Mouse (Mus musculus): ENCODE results near the gene Wdr59. TPM values are rescaled to one million over a fixed set of nuclear protein-coding genes. Genes with fewer than 3 reads are reported as not detected.
A peak's percentile ranks its signal among the peaks of the same experiment; 100 is the strongest.
"Not testable (repeated sequence)": the region's sequence is repeated elsewhere in the genome, so short reads cannot be mapped to it uniquely, and the experiment has no call there.

Wdr59 gene
- total RNA-seq, 2 experiments from 2014 or later: 16.1 to 16.4 TPM

DNA sequence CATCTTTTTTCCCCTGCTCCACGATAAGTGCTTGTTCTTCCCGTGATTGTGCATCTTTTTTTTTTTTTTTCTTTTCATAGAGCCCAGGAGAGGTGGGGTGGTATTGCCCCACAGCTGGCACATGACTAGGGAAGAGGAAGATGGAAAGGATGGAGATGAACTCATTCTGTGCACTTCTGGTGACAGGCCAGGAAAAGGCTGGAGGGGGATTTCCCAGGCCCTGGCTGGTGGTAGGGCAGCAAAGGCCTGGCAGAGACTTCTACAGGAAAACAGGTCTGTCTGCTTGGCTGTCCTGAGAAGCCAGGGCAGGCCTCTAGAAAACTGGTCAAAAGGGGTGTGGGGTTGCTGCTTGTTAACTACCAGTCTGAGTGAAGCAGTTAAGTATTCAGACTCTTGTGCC, 16.3 kb upstream of the Wdr59 start:
- no peak for DNase-seq (ENCODE audit: low spot score in 2 of 2)

DNA sequence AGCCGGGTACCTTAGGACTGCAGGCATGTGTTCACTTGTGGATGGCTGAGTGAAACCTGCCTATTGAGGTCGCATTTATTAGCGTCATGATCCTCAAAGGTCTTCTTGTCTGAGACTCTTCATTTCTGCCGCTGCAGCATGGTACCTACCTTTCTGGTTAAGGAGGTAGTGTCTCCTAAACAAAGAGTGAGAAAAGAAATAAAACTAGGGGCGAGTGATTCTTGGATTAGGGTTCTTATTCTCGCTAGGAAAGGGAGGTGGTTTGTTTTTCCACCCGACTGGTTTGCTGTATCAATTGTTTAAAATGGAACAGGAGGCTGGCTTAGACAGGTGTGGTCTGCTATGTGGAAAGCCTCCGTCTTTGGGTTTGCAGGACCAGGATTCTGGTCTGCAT, 15.9 kb upstream of the Wdr59 start:
- no peak for DNase-seq (ENCODE audit: low spot score in 2 of 2)

DNA sequence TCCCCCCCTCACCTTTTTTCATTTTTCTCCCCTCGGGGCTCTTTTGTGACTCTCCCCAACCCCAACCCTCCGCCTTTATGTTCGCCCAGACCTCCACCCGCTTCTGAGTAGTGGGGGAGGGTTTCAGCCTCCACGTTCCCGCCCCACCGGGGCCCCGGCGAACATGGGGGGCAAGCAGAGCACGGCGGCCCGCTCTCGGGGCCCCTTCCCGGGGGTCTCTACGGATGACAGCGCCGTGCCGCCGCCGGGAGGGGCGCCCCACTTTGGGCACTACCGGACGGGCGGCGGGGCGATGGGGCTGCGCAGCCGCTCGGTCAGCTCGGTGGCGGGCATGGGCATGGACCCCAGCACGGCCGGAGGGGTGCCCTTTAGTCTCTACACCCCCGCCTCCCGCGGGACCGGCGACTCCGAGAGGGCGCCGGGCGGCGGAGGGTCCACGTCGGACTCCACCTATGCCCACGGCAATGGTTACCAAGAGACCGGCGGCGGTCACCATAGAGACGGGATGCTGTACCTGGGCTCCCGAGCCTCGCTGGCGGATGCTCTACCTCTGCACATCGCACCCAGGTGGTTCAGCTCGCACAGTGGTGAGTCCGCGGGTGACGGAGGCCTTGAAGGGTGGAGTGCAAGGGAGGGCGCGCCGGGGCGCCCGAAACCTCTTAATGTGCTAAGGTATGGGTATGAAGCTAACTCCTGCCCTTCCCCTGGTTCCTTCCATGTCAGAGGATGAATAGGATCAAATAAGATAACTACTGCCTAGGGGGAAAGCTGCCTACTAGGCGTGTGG, 15.3 kb upstream of the Wdr59 start:
- peak in 1 of 2 experiments; percentile 16 for DNase-seq (ENCODE audit: low spot score in 2 of 2)

DNA sequence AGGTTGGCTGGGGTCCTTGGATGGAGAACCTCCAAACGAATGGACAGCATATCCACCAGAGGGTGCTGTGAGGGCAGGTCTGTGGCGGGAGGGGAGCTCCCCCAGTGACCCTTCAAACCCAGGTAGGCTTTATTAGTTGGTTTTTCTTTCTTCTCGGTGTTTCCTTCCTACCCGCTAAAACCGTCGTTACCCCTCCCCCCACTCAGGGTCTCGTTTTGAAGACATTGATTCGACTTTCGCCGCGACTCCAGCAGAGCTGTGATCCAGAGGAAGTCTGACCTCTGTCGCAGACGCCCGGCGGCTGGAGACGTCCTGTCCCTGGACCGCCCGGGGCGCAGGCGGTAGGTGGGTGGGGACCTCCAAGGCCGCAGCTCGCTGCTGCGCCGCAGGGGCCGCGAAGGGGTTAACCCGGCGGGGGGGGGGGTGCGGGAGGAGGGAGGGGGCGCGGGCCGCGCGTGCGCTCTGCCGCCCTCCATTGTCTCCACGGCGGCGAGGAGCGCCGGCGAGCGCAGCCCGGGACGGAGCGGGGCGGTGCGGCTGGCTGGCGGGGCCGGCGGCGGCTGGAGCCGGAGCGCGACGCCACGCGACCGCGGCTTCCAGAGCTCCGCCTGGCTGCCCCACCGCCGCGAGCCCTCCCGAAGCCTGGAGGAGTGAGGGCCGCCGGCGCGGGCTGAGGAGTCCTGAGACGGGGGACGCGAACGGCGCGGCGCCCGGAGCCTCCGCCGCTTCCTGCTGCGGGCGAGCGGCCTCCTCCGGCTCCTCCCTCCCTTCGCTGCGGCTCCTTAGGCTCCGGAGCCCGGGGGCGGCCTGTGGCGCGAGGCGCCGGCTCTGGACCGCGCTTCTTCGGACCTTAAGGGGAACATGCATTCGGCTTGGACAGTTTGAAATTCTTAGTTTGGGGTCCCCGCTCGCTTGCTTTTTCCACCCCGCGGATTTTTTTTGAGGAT, 14.4 kb upstream of the Wdr59 start, which contains the start of gene Znrf1:
Znrf1 (plus strand) TSS at position 67 of the 947 bp plus-strand sequence.
- peak; percentile 49 to 60 for DNase-seq (ENCODE audit: low spot score in 2 of 2)

DNA sequence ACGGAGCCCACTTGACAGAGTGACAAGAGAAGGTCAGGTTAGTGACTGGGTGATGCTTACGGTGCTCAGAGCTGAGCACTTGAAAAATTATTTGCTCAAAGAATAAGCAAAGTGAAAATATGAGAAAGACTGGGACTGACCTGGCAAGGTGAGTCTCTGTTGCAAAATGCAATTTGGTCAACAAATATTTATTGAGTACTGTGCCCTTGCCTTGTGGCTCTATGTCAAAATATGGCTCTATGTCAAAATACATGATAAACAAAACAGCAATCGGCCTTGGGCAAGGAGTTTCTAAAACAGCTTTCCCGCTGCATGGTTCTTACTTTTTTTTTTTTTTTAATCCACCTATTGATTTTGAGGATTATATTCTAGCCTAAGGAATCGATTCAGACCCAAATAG, 13.6 kb upstream of the Wdr59 start:
- no peak for DNase-seq (ENCODE audit: low spot score in 2 of 2)

DNA sequence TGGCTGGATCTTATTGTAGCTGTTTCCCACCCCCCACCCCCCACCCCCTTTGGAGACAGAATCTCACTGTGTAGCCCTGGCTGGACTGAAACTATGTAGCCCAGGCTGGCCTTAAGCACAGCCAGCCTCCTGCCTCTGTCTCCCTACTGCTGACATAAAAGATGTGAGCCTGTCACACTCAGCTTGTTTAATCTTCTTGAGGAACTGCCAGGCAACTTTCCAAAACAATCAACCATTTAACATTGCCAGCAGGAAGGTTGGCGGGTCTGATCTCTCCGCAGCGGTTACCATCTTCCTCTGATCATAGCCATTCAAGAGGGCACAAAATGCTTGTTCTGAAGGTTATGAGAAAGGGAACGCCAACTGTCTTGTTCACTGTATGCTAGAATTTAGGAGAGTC, 11.6 kb upstream of the Wdr59 start:
- no peak for DNase-seq (ENCODE audit: low spot score in 2 of 2)

DNA sequence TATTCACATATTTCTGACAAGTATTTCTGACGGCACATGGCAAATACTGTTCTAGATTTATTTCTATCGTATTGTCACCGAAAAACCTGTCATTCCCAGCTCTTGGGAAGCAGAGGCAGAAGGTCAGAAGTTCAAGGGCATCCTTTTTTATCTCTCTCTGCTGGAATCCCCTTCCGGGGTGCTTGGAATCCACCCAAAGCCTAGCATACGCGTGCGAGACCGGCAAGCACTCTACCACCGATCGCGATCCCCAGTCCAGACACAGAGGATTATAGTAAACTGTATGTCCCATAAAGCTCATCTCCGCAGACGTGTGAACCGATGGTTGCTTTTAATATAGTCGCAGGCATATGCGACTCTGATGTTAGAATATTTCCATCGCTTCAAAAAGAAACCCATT, 9.7 kb upstream of the Wdr59 start:
- DNase-seq (ENCODE audit: low spot score in 2 of 2): no peak

DNA sequence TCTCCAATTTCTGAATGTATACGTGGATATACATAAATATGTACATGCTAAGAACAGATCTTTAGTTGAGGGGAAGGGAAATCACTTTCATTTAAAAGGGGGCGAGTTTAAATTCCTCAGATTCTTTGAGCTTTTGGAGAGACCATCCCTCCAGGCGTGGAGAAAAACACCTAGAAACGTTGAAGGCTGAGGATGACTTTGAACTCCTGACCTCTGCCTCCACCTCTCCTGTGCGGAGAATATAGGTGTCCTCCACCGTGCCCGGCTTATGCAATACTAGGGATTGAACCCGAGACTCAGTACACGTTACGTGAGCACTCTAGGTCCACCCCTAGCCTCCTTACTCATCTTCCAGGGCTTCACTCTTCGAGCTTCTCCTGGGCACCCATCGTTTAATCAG, 9.3 kb upstream of the Wdr59 start:
- DNase-seq (ENCODE audit: low spot score in 2 of 2): no peak

DNA sequence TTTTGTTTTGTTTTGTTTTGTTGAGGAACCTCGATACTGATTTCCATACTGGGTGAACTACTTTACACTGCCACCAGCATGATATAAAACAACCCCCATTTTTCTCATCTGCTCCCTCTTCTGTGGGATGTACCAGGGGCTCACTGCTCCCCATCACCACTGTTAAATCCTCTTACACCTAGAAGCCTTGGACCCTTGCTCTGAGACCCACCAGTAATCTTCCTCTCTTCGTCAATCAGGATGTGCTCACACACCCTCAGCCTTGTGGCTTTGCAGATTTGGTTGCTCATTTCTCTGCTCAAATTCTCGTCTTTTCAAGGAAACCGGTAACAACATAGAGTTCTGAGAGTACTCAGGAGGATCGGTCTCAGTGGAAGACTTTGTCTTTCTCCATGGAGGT, 6.2 kb upstream of the Wdr59 start:
- DNase-seq (ENCODE audit: low spot score in 2 of 2): no peak

DNA sequence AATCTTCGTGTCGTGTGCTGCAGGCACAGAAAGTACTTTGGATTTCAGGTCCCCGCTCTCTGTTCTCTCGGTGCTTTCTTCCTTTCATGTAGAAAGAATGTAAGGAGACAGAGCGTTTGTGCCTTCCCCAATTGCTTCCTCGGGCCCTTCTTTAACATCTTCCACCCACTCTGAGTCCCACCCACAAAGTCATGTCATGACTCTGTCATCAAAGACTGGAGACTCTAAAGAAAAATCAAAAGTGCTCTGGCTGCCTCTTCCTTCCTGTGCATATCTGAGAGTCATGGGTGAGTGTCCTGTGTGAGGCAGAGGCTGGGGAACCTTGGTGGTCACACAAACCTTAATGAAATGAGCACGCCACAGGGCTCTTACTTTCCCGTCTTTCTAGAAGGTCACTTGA, 5.3 kb upstream of the Wdr59 start:
- DNase-seq (ENCODE audit: low spot score in 2 of 2): no peak

DNA sequence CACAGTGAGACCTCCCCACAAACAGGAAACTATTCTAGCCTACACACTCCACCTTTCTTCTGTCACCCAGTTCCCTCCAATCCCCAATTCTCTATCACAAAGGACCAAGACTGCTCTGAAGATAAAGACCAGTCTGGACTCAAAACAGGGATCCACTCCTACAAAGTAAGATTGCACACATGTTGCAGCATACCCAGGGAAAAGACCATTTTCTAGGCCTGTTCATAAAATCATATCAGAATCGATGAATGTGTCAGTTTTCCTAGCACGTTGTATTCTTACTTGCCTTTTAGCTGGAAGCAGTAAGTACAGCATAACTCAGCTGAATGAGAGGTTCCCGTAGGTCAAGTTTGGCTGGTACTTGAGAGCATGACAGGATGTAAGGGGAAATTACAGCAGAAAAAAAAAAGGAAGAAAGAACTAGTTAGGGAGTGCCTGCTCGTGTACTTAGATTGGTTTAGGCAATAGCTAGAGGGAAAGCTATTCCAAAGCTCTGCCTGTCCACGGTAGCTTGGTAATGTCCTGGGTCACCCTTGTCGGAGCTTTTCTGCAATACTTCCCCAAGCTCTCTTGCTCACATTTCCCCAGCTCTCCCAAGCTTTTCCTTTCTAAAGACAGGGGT, 4.6 kb upstream of the Wdr59 start:
- no peak for DNase-seq (ENCODE audit: low spot score in 2 of 2)

DNA sequence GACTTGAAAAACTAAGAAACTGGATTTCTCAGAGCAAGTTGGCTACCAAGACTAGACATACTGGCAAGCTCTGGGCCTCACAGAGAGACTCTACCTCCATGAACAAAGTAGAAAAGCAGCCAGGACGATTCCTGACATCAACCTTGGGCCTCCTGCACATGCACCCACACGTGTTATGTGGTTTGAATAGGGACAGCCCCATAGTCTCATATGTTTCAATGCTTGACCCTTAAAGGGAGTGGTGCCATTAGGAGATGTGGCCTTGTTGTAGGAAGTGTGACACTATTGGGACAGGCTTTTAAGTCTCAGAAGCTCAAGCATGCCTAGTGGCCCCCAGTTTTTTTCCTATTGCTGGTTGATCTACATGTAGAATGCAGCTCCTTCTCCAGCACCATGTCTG, 4.4 kb downstream of the Wdr59 start:
- no peak for DNase-seq (ENCODE audit: low spot score in 2 of 2)

DNA sequence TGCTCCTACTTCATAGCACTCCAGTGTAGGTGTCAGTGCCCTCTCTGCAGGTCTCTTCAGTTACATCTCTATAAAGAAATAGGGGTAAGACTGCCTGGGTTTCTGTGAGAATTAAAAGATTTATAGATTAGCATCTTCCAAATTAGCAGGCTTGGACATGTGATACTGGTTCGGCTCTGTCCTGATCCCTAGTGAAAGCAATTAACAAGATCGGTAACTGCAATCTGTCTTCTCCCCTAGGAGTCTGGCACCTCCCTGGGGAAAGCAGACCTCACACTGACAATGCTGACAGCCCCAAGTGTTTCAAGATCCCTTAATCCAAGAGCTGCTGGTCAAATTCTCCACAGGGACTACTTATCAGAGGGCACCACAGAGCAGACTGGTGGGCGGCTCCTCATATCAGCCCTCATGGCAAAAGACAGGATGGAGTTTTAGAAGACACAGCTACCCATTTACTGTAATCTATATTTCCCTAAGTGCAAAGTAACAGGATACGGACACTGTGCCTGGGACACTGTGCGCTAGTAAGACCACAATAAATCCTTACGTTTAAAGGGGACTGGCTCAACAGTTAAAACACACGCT, 5.3 kb downstream of the Wdr59 start:
- no peak for DNase-seq (ENCODE audit: low spot score in 2 of 2)

DNA sequence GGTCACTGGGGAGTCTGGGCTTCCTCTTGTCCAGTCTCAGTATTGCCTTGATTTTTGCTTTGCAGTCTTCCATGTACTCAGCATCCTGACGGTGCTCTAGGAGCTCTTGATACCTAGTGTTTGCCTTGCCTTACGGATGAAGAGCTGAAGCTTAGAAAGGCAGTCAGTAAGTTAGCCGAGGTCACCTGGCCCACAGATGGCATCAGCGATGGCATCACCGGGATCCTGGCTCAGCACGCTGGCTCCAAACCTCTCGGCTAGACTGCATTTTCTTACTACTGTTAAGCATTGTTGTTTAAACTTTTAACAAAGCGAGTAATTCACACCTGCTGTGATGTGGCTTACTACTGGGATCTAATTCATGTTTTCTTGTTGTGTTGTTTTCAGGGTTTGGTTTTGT, 8.4 kb downstream of the Wdr59 start:
- DNase-seq (ENCODE audit: low spot score in 2 of 2): no peak

DNA sequence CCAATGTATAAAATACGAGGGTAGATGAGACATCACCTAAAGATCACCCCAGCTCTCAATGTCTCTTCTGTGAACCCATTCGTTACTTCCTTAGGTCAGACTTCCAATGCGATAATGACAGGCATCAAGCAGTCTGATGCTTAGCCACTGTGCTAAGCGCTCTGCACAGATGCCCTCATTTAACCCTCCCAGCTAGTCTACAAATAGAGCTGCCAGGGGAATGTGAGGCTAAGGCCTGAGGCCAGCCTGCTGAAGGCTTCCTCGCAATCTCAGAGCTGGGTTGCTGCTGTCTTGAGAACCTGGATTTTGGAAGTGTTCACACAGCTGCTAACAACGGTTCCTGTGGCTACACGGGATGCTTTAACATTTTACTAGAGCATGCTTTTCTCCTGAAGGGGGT, 9.0 kb downstream of the Wdr59 start:
- no peak for DNase-seq (ENCODE audit: low spot score in 2 of 2)

DNA sequence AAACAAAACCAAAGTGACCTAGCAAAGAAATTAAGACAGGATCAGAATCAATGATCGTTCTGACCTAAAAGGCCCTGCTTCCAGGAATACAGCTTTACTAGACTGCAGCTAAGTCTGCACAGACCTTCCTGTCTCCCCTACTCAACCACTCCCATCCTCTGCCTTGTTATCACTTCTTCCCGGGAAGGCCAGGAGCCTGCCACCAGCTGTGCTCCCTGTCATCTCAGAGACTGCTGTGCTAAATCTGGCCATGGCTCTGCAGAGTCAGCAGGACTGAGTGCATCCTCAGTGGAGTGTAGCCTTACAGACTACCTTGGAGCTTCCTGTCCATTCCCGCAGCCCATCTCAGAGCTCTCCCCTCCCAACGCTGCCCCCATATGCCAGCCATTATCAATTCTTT, 11.5 kb downstream of the Wdr59 start:
- DNase-seq (ENCODE audit: low spot score in 2 of 2): no peak

DNA sequence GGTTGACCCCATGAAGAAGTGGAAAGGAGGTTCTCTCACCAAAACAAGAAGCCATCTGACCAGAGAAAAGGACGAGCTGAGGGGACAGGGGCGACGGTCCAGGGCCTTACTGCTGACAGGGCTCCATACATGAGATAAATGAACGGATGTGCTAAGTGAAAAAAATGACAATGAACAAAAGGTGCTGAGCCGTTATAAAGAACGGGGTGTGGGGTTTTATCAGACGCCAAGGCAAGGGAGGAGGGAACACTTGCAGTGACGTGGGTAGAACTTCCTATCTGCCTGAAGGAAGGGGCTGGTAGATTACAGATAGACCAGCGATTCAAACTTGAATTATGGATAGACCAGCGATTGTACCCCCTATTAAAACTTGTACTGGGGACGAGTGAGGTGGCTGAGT, 12.6 kb downstream of the Wdr59 start:
- no peak for DNase-seq (ENCODE audit: low spot score in 2 of 2)

DNA sequence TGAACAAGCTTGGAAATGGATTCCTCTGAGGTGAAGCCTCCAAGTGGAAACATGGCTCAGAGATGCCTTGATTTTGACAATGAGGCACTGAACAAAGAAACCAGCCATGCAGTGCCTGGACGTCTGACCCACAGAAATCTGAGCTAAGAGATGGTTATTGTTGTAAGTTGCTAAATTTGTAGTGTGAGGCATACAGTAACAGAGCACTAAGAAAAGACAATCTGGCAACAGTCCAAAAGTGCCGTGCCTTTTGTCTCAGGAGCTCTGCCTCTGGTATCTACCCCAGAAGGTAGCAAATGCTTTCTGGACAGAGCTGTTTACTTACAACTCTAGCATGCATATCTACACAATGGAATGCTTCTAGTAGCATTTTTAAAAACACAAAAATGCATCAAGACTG, 13.3 kb downstream of the Wdr59 start:
- no peak for DNase-seq (ENCODE audit: low spot score in 2 of 2)

DNA sequence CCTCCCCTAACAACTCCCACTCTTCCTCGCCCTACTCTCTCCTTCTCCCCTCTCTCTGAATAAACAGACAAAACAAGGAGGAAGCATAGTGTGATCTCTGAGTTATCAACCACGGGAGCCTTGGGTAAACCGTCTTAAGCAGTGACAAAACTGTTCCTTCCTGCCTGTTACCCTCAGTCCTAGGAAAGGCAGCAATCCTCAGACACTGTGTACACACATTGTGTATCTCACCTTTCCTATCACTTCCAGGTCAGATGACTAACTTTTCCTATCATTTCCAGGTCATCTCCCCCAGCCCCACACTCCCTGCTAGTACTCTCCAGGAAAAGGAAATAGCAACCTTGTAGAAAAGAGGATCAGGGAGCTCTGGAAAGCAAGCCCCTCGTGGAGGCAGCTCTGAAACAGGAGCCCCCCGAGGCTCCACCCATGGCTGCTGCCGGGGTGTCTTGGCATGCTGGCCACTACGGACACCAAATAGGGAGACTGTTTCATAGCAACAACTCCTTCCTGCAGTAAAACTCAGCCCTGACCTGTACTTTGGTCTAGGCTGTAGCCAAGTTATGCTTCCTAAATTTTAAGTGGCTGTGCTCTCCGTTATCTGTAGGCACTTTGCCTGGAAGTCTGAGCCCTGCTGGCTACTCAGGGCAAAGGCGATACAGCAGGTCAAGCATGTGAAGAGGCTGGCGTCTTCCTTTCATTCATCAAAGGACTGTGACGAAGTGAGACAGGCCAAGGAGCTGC, 20.0 kb downstream of the Wdr59 start:
- no peak for DNase-seq (ENCODE audit: low spot score in 2 of 2)

DNA sequence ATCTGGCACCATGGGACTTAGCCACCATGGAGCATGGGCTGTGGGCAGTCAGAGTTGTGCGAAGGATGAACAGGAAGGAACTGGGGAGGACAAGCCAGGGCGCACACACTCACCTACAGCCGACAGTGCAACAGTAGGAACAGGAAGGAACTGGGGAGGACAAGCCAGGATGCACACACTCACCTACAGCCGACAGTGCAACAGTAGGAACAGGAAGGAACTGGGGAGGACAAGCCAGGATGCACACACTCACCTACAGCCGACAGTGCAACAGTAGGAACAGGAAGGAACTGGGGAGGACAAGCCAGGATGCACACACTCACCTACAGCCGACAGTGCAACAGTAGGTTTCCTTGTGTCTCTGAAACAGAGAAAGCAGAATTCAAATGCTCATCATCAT, 23.6 kb downstream of the Wdr59 start:
- not testable (repeated sequence) for DNase-seq (ENCODE audit: low spot score in 2 of 2)

DNA sequence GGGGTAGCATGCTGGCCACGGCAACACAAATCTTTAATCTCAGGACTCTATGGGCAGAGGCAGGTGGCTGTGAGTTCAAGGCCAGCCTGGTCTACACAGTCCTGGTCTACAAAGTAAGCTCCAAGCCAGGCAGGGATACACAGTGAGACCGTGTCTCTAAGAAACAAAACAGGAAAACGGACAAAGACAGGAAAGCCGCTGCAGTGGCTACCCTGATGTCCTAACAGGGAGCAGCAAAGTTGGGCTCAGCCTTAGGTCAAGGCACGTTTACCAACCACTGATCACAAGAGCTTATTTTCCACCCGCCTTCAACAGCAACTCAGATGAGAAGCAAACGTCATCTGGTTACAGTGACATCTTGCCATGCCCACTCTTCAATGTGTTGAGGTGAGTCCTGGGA, 25.6 kb downstream of the Wdr59 start:
- no peak for DNase-seq (ENCODE audit: low spot score in 2 of 2)

Data from adrenal gland, postnatal 4 days (tissue).